Mouse (Mus musculus): Measurements from ENCODE around the gene Furin.

Furin gene

GRCm38 (mm10) chr7:80339793-80340628 is 65.2 kb downstream of the Furin start:
- peak; percentile 98 to 99 for DNase-seq

GRCm38 (mm10) chr7:80339371-80339770 is 65.9 kb downstream of the Furin start:
- peak in 1 of 2 experiments; percentile 64 for DNase-seq
